Mouse (Mus musculus): ENCODE measurements at regions not wholly inside any gene's neighbourhood (a gene's known extent, or its start where the extent isn't known, plus 50 kb on each side); places are given as distances from the start of the nearest gene placed in this dataset.

- no peaks in the 10 kb centered on the region for H3K4me1 ChIP-seq (replicated peaks; ENCODE audit: control insufficient read depth, insufficient read depth)
- no peak overlapping the region for H3K27ac ChIP-seq (replicated peaks)
- H3K9ac ChIP-seq (ENCODE audit: low read length): no peak overlapping the region
- no peaks in the 10 kb centered on the region for H3K36me3 ChIP-seq (ENCODE audit: control insufficient read depth, insufficient read depth, low read length)
- no peak overlapping the region for H3K4me3 ChIP-seq (ENCODE audit: low read depth, low read length)
- ATAC-seq (ENCODE audit: low FRiP score, low TSS enrichment): no peak
- H3K4me2 ChIP-seq (replicated peaks; ENCODE audit: low read depth): no peak overlapping the region
- TF ChIP-seq EP300 (optimal IDR thresholded peaks at IDR 0.05) (no peak), CTCF (IDR thresholded peaks at IDR 0.05; ENCODE audit: low read depth) (no peak)
- 83% methylated on average over 7 of the region's 7 CpGs for WGBS
- H3K27me3 ChIP-seq (ENCODE audit: control insufficient read depth, insufficient read depth, low read length): no peaks in the 10 kb centered on the region
- no peaks in the 10 kb centered on the region for H3K9me3 ChIP-seq (ENCODE audit: control insufficient read depth, low read length)
- DNase-seq (ENCODE audit: low spot score): no peak
Measured at GRCm38 (mm10) chr15:93189266-93189855, 85.6 kb downstream of the Gxylt1 start.

- Histone ChIP-seq H3K36me3 (ENCODE audit: control insufficient read depth, insufficient read depth, low read length) (no peaks in the 10 kb centered on the region), H3K4me3 (ENCODE audit: low read depth, low read length) (no peak overlapping the region), H3K4me1 (replicated peaks; ENCODE audit: control insufficient read depth, insufficient read depth) (no peaks in the 10 kb centered on the region), H3K27me3 (ENCODE audit: control insufficient read depth, insufficient read depth, low read length) (no peaks in the 10 kb centered on the region), H3K9ac (ENCODE audit: low read length) (no peak overlapping the region), H3K27ac (replicated peaks) (no peak overlapping the region), H3K4me2 (replicated peaks; ENCODE audit: low read depth) (no peak overlapping the region), H3K9me3 (ENCODE audit: control insufficient read depth, low read length) (no peaks in the 10 kb centered on the region)
- TF ChIP-seq EP300 (optimal IDR thresholded peaks at IDR 0.05): no peak
- no peak for TF ChIP-seq CTCF (IDR thresholded peaks at IDR 0.05; ENCODE audit: low read depth)
- 79% methylated on average over 5 of the region's 5 CpGs for WGBS
- no peak for ATAC-seq (ENCODE audit: low FRiP score, low TSS enrichment)
- no peak for DNase-seq (ENCODE audit: low spot score)
Measured at GRCm38 (mm10) chr15:93176221-93176620, 98.8 kb downstream of the Gxylt1 start.

GRCm38 (mm10) chr15:93168784-93169183 lies 106.2 kb downstream of the Gxylt1 start:
- DNase-seq (ENCODE audit: low spot score) (no peak), ATAC-seq (ENCODE audit: low FRiP score, low TSS enrichment) (no peak)
- no peak for TF ChIP-seq EP300 (optimal IDR thresholded peaks at IDR 0.05)
- TF ChIP-seq CTCF (IDR thresholded peaks at IDR 0.05; ENCODE audit: low read depth): no peak
- no peaks in the 10 kb centered on the region for H3K27me3 ChIP-seq (ENCODE audit: control insufficient read depth, insufficient read depth, low read length)
- H3K27ac ChIP-seq (replicated peaks): no peak overlapping the region
- H3K4me3 ChIP-seq (ENCODE audit: low read depth, low read length): no peak overlapping the region
- no peaks in the 10 kb centered on the region for H3K4me1 ChIP-seq (replicated peaks; ENCODE audit: control insufficient read depth, insufficient read depth)
- H3K4me2 ChIP-seq (replicated peaks; ENCODE audit: low read depth): no peak overlapping the region
- H3K9ac ChIP-seq (ENCODE audit: low read length): no peak overlapping the region
- H3K9me3 ChIP-seq (ENCODE audit: control insufficient read depth, low read length): no peaks in the 10 kb centered on the region
- 39% methylated on average over 3 of the region's 3 CpGs for WGBS
- no peaks in the 10 kb centered on the region for H3K36me3 ChIP-seq (ENCODE audit: control insufficient read depth, insufficient read depth, low read length)

GRCm38 (mm10) chr15:93167451-93167850 lies 107.5 kb downstream of the Gxylt1 start:
- Histone ChIP-seq H3K9ac (ENCODE audit: low read length) (no peak overlapping the region), H3K9me3 (ENCODE audit: control insufficient read depth, low read length) (no peaks in the 10 kb centered on the region), H3K27me3 (ENCODE audit: control insufficient read depth, insufficient read depth, low read length) (no peaks in the 10 kb centered on the region), H3K27ac (replicated peaks) (no peak overlapping the region), H3K4me2 (replicated peaks; ENCODE audit: low read depth) (no peak overlapping the region), H3K4me3 (ENCODE audit: low read depth, low read length) (no peak overlapping the region), H3K36me3 (ENCODE audit: control insufficient read depth, insufficient read depth, low read length) (no peaks in the 10 kb centered on the region), H3K4me1 (replicated peaks; ENCODE audit: control insufficient read depth, insufficient read depth) (no peaks in the 10 kb centered on the region)
- DNase-seq (ENCODE audit: low spot score) (no peak), ATAC-seq (ENCODE audit: low FRiP score, low TSS enrichment) (no peak)
- WGBS: 88% methylated on average over 9 of the region's 9 CpGs
- TF ChIP-seq EP300 (optimal IDR thresholded peaks at IDR 0.05) (no peak), CTCF (IDR thresholded peaks at IDR 0.05; ENCODE audit: low read depth) (no peak)

GRCm38 (mm10) chr15:93161924-93162910 lies 112.8 kb downstream of the Gxylt1 start:
- 63% methylated on average over 25 of the region's 25 CpGs for WGBS
- H3K9me3 ChIP-seq (ENCODE audit: control insufficient read depth, low read length): no peaks in the 10 kb centered on the region
- no peaks in the 10 kb centered on the region for H3K4me1 ChIP-seq (replicated peaks; ENCODE audit: control insufficient read depth, insufficient read depth)
- H3K4me3 ChIP-seq (ENCODE audit: low read depth, low read length): no peak overlapping the region
- no peaks in the 10 kb centered on the region for H3K36me3 ChIP-seq (ENCODE audit: control insufficient read depth, insufficient read depth, low read length)
- ATAC-seq (ENCODE audit: low FRiP score, low TSS enrichment) (no peak), DNase-seq (ENCODE audit: low spot score) (no peak)
- no peak overlapping the region for H3K9ac ChIP-seq (ENCODE audit: low read length)
- H3K4me2 ChIP-seq (replicated peaks; ENCODE audit: low read depth): no peak overlapping the region
- H3K27me3 ChIP-seq (ENCODE audit: control insufficient read depth, insufficient read depth, low read length): no peaks in the 10 kb centered on the region
- no peak for TF ChIP-seq CTCF (IDR thresholded peaks at IDR 0.05; ENCODE audit: low read depth)
- no peak overlapping the region for H3K27ac ChIP-seq (replicated peaks)

- TF ChIP-seq EP300 (optimal IDR thresholded peaks at IDR 0.05): no peak
- TF ChIP-seq CTCF (IDR thresholded peaks at IDR 0.05; ENCODE audit: low read depth): no peak
- Histone ChIP-seq H3K27ac (replicated peaks) (no peak overlapping the region), H3K4me1 (replicated peaks; ENCODE audit: control insufficient read depth, insufficient read depth) (no peaks in the 10 kb centered on the region), H3K4me2 (replicated peaks; ENCODE audit: low read depth) (no peak overlapping the region), H3K9me3 (ENCODE audit: control insufficient read depth, low read length) (no peaks in the 10 kb centered on the region), H3K9ac (ENCODE audit: low read length) (no peak overlapping the region), H3K27me3 (ENCODE audit: control insufficient read depth, insufficient read depth, low read length) (no peaks in the 10 kb centered on the region), H3K36me3 (ENCODE audit: control insufficient read depth, insufficient read depth, low read length) (no peaks in the 10 kb centered on the region), H3K4me3 (ENCODE audit: low read depth, low read length) (no peak overlapping the region)
- ATAC-seq (ENCODE audit: low FRiP score, low TSS enrichment) (no peak), DNase-seq (ENCODE audit: low spot score) (no peak)
- WGBS: 75% methylated on average over 7 of the region's 7 CpGs
Measured at GRCm38 (mm10) chr15:93161329-93161728, 113.7 kb downstream of the Gxylt1 start.
